30 mouse cellular contexts compared by ENCODE assay signal in genomic region chr5:29159849-29160248, GRCm38 (mm10). TPM values are rescaled to one million over a fixed set of nuclear protein-coding genes. Genes with fewer than 3 reads are reported as not detected.
"Had no signal": no experiment of that assay in that cellular context is flagged by ENCODE, and none has a peak within 500 bp of the region (broad histone marks: within the 10 kb centered on the region; RNA-seq: fewer than 3 reads in every experiment).

No protein-coding gene starts in this region.

- H3K36me3 ChIP-seq: embryonic facial prominence, embryonic 12.5 days; embryonic facial prominence, embryonic 13.5 days; embryonic facial prominence, embryonic 15.5 days; forebrain, embryonic 10.5 days; forebrain, embryonic 12.5 days; forebrain, embryonic 15.5 days had no signal

- ATAC-seq: forebrain, embryonic 13.5 days; forebrain, embryonic 14.5 days; forebrain, embryonic 15.5 days; forebrain, embryonic 16.5 days; forebrain, postnatal 0 days had no signal

- H3K4me3 ChIP-seq: embryonic facial prominence, embryonic 12.5 days; embryonic facial prominence, embryonic 13.5 days; embryonic facial prominence, embryonic 15.5 days; erythroblast, embryonic 14.5 days; forebrain, embryonic 10.5 days; forebrain, embryonic 12.5 days; forebrain, embryonic 13.5 days; forebrain, embryonic 15.5 days; gastrocnemius, adult 2 months; heart, adult 2 months had no signal

- H3K9ac ChIP-seq: embryonic facial prominence, embryonic 12.5 days; embryonic facial prominence, embryonic 13.5 days; embryonic facial prominence, embryonic 15.5 days; forebrain, embryonic 12.5 days; forebrain, embryonic 13.5 days; forebrain, embryonic 15.5 days; forebrain, postnatal 0 days had no signal

- H3K4me2 ChIP-seq: embryonic facial prominence, embryonic 12.5 days; embryonic facial prominence, embryonic 13.5 days; embryonic facial prominence, embryonic 15.5 days; forebrain, embryonic 12.5 days; forebrain, embryonic 13.5 days; forebrain, embryonic 15.5 days had no signal

- H3K9me3 ChIP-seq: embryonic facial prominence, embryonic 12.5 days; embryonic facial prominence, embryonic 13.5 days; embryonic facial prominence, embryonic 15.5 days; forebrain, embryonic 10.5 days; forebrain, embryonic 12.5 days; forebrain, embryonic 13.5 days; forebrain, embryonic 15.5 days had no signal

- H3K4me1 ChIP-seq: embryonic facial prominence, embryonic 12.5 days; embryonic facial prominence, embryonic 13.5 days; embryonic facial prominence, embryonic 15.5 days; forebrain, embryonic 10.5 days; forebrain, embryonic 12.5 days; forebrain, embryonic 13.5 days; forebrain, embryonic 15.5 days had no signal

- H3K27me3 ChIP-seq: embryonic facial prominence, embryonic 12.5 days; embryonic facial prominence, embryonic 13.5 days; embryonic facial prominence, embryonic 15.5 days; forebrain, embryonic 12.5 days; forebrain, embryonic 13.5 days; forebrain, embryonic 15.5 days had no signal

- H3K27ac ChIP-seq: embryonic facial prominence, embryonic 12.5 days; embryonic facial prominence, embryonic 13.5 days; embryonic facial prominence, embryonic 15.5 days; forebrain, embryonic 10.5 days; forebrain, embryonic 12.5 days; forebrain, embryonic 13.5 days; forebrain, embryonic 15.5 days; gastrocnemius, adult 2 months; heart, adult 2 months had no signal

- DNase-seq: cerebellum, adult 2 months; cerebellum, adult 8-10 months; cerebellum, adult 9-10 months; cerebellum, adult 9-11 months; cerebellum, postnatal 10 days; cerebellum, postnatal 14 days; cerebellum, postnatal 25 days; cerebellum, postnatal 36 days; embryo, embryonic 11 days; forebrain, postnatal 0 days; gastrocnemius, adult 2 months; gastrocnemius, postnatal 10 days; gastrocnemius, postnatal 14 days; gastrocnemius, postnatal 25 days; gastrocnemius, postnatal 36 days; heart, adult 11 months; heart, adult 18-20 months; heart, adult 2 months had no signal

RNA-seq across cellular contexts. Expression of gene Rnf32, which starts 35.9 kb away (rescaled TPM):
- total RNA-seq: common myeloid progenitor, adult 5-6 weeks; granulocyte monocyte progenitor cell, adult 5-6 weeks had no signal
